Mouse (Mus musculus) embryonic facial prominence, embryonic 11.5 days (tissue): ENCODE data around the gene Blcap. TPM values are rescaled to one million over a fixed set of nuclear protein-coding genes. Genes with fewer than 3 reads are reported as not detected.
A peak's percentile ranks its signal among the peaks of the same experiment; 100 is the strongest.

ENCODE experiments used
- ATAC-seq: fragments of 200-750 bp; cut with Nextera tagmentation; replicated peaks from 2 replicates; pipeline ENCODE4 v1.8.0; 2017; ENCODE audit warnings: low read depth; ENCODE audit not compliant: insufficient number of reproducible peaks, low FRiP score, low TSS enrichment
- DNase-seq: peaks from one replicate; pipeline ENCODE4 v3.0.0-alpha.2; 2015; ENCODE audit warnings: low spot score
- H3K27ac ChIP-seq: fragments of 300-500 bp; sonication (generic); replicated peaks from 2 replicates; pipeline ENCODE4 v1.5.1; 2014; ENCODE audit warnings: mild to moderate bottlenecking, low read depth, low read length, control low read depth
- H3K27me3 ChIP-seq: fragments of 300-500 bp; sonication (generic); 2 replicates; pipeline ENCODE4 v1.6.1; 2014; ENCODE audit warnings: mild to moderate bottlenecking, low read length, moderate library complexity, mixed read lengths; ENCODE audit not compliant: control insufficient read depth, insufficient read depth
- H3K36me3 ChIP-seq: fragments of 300-500 bp; sonication (generic); replicated peaks from 2 replicates; pipeline ENCODE4 v1.6.1; 2014; ENCODE audit warnings: low read depth, mild to moderate bottlenecking, low read length, moderate library complexity, mixed read lengths; ENCODE audit not compliant: control insufficient read depth, insufficient read depth
- H3K4me1 ChIP-seq: fragments of 300-500 bp; sonication (generic); 2 replicates; pipeline ENCODE4 v1.6.1; 2014; ENCODE audit warnings: low read length, mixed read lengths; ENCODE audit not compliant: control insufficient read depth, insufficient read depth
- H3K4me2 ChIP-seq: fragments of 300-500 bp; sonication (generic); 2 replicates; pipeline ENCODE4 v1.6.1; 2014; ENCODE audit warnings: low read depth, mild to moderate bottlenecking, control low read depth, low read length, moderate library complexity
- H3K4me3 ChIP-seq: fragments of 300-500 bp; sonication (generic); 2 replicates; pipeline ENCODE4 v1.5.1; 2014; ENCODE audit warnings: low read depth, low read length, control low read depth
- H3K9ac ChIP-seq: fragments of 300-500 bp; sonication (generic); replicated peaks from 2 replicates; pipeline ENCODE4 v1.6.1; 2014; ENCODE audit warnings: mild to moderate bottlenecking, control low read depth, low read length
- H3K9me3 ChIP-seq: fragments of 300-500 bp; sonication (generic); replicated peaks from 2 replicates; pipeline ENCODE4 v1.6.1; 2016; ENCODE audit warnings: mild to moderate bottlenecking, low read length, inconsistent platforms, mixed read lengths; ENCODE audit not compliant: control insufficient read depth
- WGBS: fragments of 180-500 bp; shearing (Covaris S2); extraction: QIAGEN DNeasy Blood & Tissue Kit; methylation state at CpG from one replicate; pipeline ENCODE4 v1.1.7; 2014; 5-methylcytosine and 5-hydroxymethylcytosine counted together
- polyA plus RNA-seq: library from polyadenylated mRNA; unstranded; fragments of >200 nt; fragmentation: Nextera tagmentation; extraction: Ambion mirVana; gene quantifications from 2 replicates; pipeline ENCODE4 v1.2.1, GENCODE M21; 2014

Gene Blcap
- polyA plus RNA-seq, 1 experiment from 2014 or later, result 90.2 TPM

DNA sequence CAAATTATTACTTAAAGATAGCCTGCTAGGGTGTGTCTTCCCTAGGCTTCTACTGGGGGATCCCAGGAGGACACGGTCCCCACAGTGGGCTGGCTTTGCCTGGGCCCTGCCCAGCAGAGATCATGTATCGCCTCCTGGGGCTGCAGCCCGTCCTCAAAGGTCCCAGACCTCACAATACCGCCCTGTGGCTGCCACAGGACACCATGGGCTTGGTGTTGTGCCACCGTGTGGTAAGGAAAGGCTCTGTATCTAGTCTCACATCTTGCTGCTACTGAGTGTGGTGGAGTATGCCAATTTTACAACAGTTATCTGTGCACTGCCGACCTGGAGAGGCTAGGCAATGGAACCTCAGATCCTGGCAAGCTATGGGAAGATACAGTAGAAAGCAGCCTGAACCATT, 12.6 kb downstream of the Blcap start:
- Histone ChIP-seq H3K4me3 (no peak overlapping the region), H3K4me2 (no peak overlapping the region), H3K27me3 (no peaks in the 10 kb centered on the region), H3K4me1 (no peaks in the 10 kb centered on the region), H3K36me3 (peaks cover 16% of the 10 kb centered on the region), H3K27ac (no peak overlapping the region), H3K9ac (no peak overlapping the region), H3K9me3 (peaks cover 14% of the 10 kb centered on the region; the same call in 1 of the 2 replicates)
- no peak for DNase-seq
- 54% methylated on average over 6 of the region's 6 CpGs for WGBS
- ATAC-seq, result no peak

DNA sequence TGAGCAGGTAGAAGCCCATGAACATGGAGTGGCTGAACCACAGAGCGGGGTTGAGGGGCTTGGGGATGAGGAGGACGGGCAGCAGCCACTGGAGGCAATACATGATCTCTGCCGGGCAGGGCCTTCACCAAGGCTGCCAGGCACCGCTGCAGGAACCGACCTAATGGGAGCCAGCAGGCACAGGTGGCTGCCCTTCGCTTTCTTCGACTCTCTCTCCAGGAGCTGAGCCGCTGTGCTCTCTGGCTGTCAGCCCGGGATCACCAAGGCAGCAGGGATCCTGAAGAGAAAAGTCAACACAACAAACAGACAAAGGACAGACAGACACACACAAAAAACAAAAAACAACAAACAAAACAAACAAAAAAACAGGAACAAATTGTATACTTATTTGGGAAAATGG, 13.0 kb downstream of the Blcap start:
- Histone ChIP-seq H3K9ac (no peak overlapping the region), H3K27me3 (no peaks in the 10 kb centered on the region), H3K36me3 (peaks cover 16% of the 10 kb centered on the region), H3K9me3 (peaks cover 14% of the 10 kb centered on the region; the same call in 1 of the 2 replicates), H3K4me1 (no peaks in the 10 kb centered on the region), H3K4me3 (no peak overlapping the region), H3K27ac (no peak overlapping the region), H3K4me2 (no peak overlapping the region)
- DNase-seq (no peak), ATAC-seq (no peak)
- WGBS, result 80% methylated on average over 9 of the region's 9 CpGs

DNA sequence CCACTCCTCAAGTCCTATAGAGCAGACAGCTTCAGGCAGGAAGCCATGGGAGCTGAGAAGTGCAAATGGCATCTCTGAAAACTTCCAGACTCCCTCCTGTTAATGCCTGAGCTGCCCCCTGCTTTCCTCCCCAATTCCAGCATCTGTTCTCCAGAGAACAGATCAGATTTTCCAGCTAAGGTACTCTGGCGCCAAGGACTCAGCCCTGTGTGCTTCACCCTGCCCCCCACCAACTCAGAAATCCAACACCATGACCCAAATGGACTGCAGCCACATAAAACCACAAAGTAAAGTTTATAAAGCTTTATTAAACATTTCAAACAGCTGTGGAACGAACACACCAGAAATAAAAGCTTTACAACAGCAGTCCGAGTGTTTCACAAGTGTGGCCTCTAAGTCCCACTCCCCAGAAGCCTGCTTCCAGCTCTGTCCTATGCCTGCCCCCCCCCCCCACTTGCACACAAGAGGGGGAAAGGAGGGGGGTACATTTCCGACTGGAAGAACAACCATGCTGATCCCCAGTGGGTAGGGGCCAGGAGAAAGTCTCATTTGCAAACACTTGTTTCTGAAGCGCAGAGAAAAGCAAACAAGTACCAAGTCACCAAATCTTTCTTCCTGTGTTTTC, 14.9 kb downstream of the Blcap start:
- H3K4me1 ChIP-seq, result no peaks in the 10 kb centered on the region; the same call in 1 of the 2 replicates
- 0 out of 2 replicates have a peak overlapping the region, but pooled peaks have one; percentile 4 for H3K4me2 ChIP-seq
- H3K9ac ChIP-seq, result no peak overlapping the region
- H3K4me3 ChIP-seq, result no peak overlapping the region
- peaks cover 10% of the 10 kb centered on the region; the same call in 1 of the 2 replicates for H3K9me3 ChIP-seq
- WGBS, result 48% methylated on average over 5 of the region's 5 CpGs
- H3K36me3 ChIP-seq, result peaks cover 8% of the 10 kb centered on the region
- H3K27me3 ChIP-seq, result no peaks in the 10 kb centered on the region
- DNase-seq (peak; percentile 69), ATAC-seq (no peak; the same call in 1 of the 2 replicates)
- peak overlapping the region; percentile 81 for H3K27ac ChIP-seq

DNA sequence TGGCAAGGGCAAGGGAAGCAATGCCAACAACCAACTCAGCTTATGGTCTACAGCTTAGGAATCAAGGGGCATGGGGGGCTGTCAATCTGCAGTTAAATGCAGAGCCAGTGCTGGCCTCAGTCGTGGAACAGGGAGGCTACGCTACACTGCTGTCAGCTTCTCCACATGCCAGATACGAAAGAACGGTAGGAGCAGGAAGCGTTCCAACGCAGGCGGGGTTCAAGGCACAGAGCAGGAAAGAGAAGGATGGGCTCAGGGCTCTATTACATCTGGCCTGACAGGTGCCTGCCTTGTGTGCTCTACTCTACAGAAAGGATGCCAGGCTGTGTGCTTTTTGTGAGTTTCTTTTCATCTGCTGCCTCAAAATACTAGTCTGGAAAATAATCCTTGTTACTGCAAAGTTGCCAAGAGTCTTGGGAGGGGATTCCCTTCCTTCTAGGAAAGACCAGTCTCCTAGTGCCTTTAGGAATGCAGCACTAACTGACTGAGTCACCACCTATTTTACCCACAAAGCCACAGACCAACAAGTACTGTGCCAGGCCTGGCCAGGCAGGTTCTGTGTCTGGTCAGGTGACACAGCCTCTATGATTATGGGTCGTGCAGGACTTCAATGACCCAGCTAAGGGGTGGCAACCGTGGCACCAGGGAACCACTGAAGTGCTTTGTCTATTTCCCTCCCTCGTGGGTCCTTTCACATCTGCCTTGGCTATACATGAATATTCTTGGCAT, 18.8 kb downstream of the Blcap start:
- no peaks in the 10 kb centered on the region for H3K9me3 ChIP-seq
- ATAC-seq (no peak), DNase-seq (no peak)
- H3K4me3 ChIP-seq, result no peak overlapping the region
- H3K36me3 ChIP-seq, result peaks cover 5% of the 10 kb centered on the region; the same call in 1 of the 2 replicates
- no peaks in the 10 kb centered on the region for H3K27me3 ChIP-seq
- no peak overlapping the region for H3K27ac ChIP-seq
- H3K4me1 ChIP-seq, result no peaks in the 10 kb centered on the region; the same call in none of the 2 replicates
- H3K9ac ChIP-seq, result no peak overlapping the region
- 77% methylated on average over 10 of the region's 10 CpGs for WGBS
- H3K4me2 ChIP-seq, result no peak overlapping the region

DNA sequence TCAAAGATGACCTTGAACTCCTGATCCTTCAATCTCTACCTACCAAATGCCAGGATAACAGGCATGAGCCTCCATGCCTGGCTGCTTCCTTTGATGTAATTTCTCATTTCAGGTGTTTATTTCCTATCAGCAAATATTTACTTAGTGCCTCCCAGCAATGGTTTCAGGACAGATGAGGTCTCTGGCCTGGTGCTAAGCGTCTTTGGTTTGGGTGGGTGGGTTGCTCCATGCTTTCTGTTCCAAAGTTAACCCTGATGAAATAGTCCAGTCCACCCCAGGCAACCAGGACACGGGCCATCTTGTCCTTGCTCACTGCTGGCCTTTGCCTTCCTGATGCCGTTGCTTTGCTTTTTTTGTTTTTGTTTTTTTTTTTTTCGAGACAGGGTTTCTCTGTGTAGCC, 20.8 kb downstream of the Blcap start:
- Histone ChIP-seq H3K9me3 (no peaks in the 10 kb centered on the region), H3K4me3 (no peak overlapping the region), H3K9ac (no peak overlapping the region), H3K4me2 (no peak overlapping the region), H3K4me1 (peaks cover 2% of the 10 kb centered on the region), H3K27ac (no peak overlapping the region), H3K27me3 (no peaks in the 10 kb centered on the region), H3K36me3 (no peaks in the 10 kb centered on the region)
- WGBS, result 81% methylated on average over 4 of the region's 4 CpGs
- ATAC-seq (no peak), DNase-seq (no peak)

DNA sequence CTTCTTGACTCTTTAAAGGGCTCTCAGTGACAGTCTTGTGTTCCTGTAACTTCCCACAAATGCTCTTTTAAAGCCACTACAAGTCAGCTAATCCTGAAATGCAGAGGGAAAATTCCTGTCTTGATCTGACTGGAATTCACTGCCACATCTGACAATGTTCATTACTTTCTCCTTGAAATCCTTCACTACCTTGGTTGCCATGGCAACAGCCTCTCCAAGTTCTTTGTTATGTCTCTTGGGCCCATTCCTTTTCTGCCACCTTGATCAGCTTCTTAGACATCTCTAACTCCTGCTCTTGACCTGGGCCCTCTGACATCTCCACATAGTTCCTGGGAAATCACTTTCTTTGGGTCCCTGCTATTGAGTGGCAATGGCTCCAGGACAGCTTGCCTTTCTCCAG, 24.4 kb downstream of the Blcap start:
- no peaks in the 10 kb centered on the region for H3K36me3 ChIP-seq
- no peak overlapping the region for H3K9ac ChIP-seq
- no peak overlapping the region for H3K4me3 ChIP-seq
- H3K9me3 ChIP-seq, result no peaks in the 10 kb centered on the region
- H3K27me3 ChIP-seq, result no peaks in the 10 kb centered on the region
- H3K27ac ChIP-seq, result no peak overlapping the region
- H3K4me1 ChIP-seq, result peaks cover 7% of the 10 kb centered on the region
- no peak overlapping the region for H3K4me2 ChIP-seq
- DNase-seq, result no peak
- no peak for ATAC-seq

DNA sequence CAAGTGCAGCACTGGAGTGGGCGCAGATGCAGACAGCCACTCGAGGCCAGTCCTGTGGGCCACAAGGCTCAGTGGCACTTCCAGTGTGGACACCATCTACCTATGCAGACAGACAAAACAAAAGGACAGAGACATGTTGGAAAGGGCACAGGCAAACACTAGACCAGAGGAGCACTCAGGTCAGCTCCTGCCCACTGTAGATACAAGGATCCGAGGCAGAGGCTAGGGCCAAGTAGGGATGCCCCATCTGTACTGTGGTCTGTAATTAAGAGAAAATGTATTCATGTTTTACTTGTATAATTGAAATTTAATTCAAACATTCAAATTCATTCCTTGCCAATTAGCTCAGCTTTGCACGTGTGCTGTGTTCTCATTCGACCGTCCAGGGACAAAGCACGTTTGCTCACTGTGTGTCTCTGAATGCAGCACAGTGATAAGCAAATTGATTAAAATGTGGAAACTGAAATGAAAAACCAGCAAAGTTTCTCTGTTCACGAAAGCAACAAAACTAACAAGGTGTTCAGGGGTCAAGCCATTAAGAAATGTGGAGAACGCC, 26.7 kb downstream of the Blcap start:
- no peak for DNase-seq
- no peak overlapping the region for H3K4me3 ChIP-seq
- 79% methylated on average over 9 of the region's 9 CpGs for WGBS
- H3K9me3 ChIP-seq, result no peaks in the 10 kb centered on the region
- H3K36me3 ChIP-seq, result no peaks in the 10 kb centered on the region
- peaks cover 7% of the 10 kb centered on the region for H3K4me1 ChIP-seq
- H3K9ac ChIP-seq, result no peak overlapping the region
- H3K4me2 ChIP-seq, result no peak overlapping the region
- no peaks in the 10 kb centered on the region for H3K27me3 ChIP-seq
- no peak for ATAC-seq
- H3K27ac ChIP-seq, result no peak overlapping the region

DNA sequence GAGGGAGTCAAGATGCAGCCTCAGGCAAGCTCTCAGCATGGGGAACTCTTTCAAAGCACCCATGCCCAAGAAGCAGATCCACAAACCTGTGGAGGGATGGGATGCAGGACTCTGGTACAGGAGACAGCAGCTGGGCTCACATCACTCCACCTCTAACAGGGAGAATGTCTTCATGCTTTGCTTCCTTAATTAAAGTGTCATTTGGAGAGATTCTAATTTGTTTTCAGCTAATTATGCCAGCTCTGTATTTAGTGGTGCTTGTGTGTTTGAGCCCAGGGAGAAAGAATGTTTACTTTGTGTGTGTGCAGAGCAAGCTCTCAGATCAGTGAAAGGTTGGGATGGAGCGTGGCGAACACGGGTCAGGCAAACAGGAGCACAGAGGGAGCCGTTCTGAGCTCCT, 28.7 kb downstream of the Blcap start:
- Histone ChIP-seq H3K9me3 (no peaks in the 10 kb centered on the region), H3K4me2 (no peak overlapping the region), H3K4me3 (no peak overlapping the region), H3K36me3 (no peaks in the 10 kb centered on the region), H3K27ac (peak overlapping the region; percentile 48; the same call in 1 of the 2 replicates), H3K27me3 (no peaks in the 10 kb centered on the region), H3K4me1 (peaks cover 7% of the 10 kb centered on the region), H3K9ac (no peak overlapping the region)
- WGBS, result 49% methylated on average over 4 of the region's 4 CpGs
- DNase-seq, result no peak
- ATAC-seq, result no peak
